Mouse (Mus musculus) C2C12 (cell line): ENCODE measurements around the gene B4galnt4. TPM values are rescaled to one million over a fixed set of nuclear protein-coding genes. Genes with fewer than 3 reads are reported as not detected.

Experiments
- H3K27me3 ChIP-seq: one replicate; pipeline ENCODE4 v1.6.1; 2011; ENCODE audit not compliant: control insufficient read depth, insufficient read depth, insufficient read length
- H3K36me3 ChIP-seq: one replicate; pipeline ENCODE4 v1.6.1; 2011; ENCODE audit not compliant: control insufficient read depth, insufficient read depth
- H3K4me3 ChIP-seq: one replicate; pipeline ENCODE4 v1.5.1; 2011; ENCODE audit warnings: mild to moderate bottlenecking, control low read depth; ENCODE audit not compliant: poor library complexity, insufficient read depth, severe bottlenecking
- H3K79me2 ChIP-seq: one replicate; pipeline ENCODE4 v1.6.1; 2011; ENCODE audit not compliant: control insufficient read depth, insufficient read depth
- H3K79me3 ChIP-seq: one replicate; pipeline ENCODE4 v1.6.1; 2011; ENCODE audit warnings: low read depth, control low read depth
- H3ac ChIP-seq: one replicate; pipeline ENCODE3; 2011; ENCODE audit warnings: low read depth; ENCODE audit not compliant: control insufficient read depth, insufficient read length
- CEBPB ChIP-seq: IDR thresholded peaks from one replicate; pipeline ENCODE4 v1.6.1; 2011; ENCODE audit warnings: low read depth, mild to moderate bottlenecking, control low read depth, moderate library complexity
- CTCF ChIP-seq: IDR thresholded peaks from one replicate; pipeline ENCODE4 v1.5.1; 2011; ENCODE audit not compliant: control insufficient read depth, insufficient read depth, insufficient read length
- FOSL1 ChIP-seq: IDR thresholded peaks from one replicate; pipeline ENCODE4 v1.8.0; 2011; ENCODE audit warnings: mild to moderate bottlenecking, low read length; ENCODE audit not compliant: poor library complexity, insufficient read depth, severe bottlenecking
- MAX ChIP-seq: IDR thresholded peaks from one replicate; pipeline ENCODE4 v1.6.1; 2011; ENCODE audit warnings: mild to moderate bottlenecking, control low read depth
- MYOD1 ChIP-seq: IDR thresholded peaks from one replicate; pipeline ENCODE4 v1.6.1; 2011; ENCODE audit warnings: low read depth; ENCODE audit not compliant: control insufficient read depth, insufficient read length
- MYOG ChIP-seq: IDR thresholded peaks from one replicate; pipeline ENCODE4 v1.6.1; 2011; ENCODE audit not compliant: control insufficient read depth, insufficient read length; ENCODE audit errors: extremely low read depth
- USF1 ChIP-seq: IDR thresholded peaks from one replicate; pipeline ENCODE4 v1.6.1; 2011; ENCODE audit warnings: low read depth, mild to moderate bottlenecking, control low read depth, moderate library complexity
- polyA plus RNA-seq: library from polyadenylated mRNA; unstranded; fragments of >200 nt; fragmentation: generic; extraction: Trizol; gene quantifications from one replicate; pipeline ENCODE4 v1.2.1, GENCODE M21; 2012; ENCODE audit warnings: missing spikeins

B4galnt4 gene
- polyA plus RNA-seq, 1 experiment: 4.0 TPM

DNA sequence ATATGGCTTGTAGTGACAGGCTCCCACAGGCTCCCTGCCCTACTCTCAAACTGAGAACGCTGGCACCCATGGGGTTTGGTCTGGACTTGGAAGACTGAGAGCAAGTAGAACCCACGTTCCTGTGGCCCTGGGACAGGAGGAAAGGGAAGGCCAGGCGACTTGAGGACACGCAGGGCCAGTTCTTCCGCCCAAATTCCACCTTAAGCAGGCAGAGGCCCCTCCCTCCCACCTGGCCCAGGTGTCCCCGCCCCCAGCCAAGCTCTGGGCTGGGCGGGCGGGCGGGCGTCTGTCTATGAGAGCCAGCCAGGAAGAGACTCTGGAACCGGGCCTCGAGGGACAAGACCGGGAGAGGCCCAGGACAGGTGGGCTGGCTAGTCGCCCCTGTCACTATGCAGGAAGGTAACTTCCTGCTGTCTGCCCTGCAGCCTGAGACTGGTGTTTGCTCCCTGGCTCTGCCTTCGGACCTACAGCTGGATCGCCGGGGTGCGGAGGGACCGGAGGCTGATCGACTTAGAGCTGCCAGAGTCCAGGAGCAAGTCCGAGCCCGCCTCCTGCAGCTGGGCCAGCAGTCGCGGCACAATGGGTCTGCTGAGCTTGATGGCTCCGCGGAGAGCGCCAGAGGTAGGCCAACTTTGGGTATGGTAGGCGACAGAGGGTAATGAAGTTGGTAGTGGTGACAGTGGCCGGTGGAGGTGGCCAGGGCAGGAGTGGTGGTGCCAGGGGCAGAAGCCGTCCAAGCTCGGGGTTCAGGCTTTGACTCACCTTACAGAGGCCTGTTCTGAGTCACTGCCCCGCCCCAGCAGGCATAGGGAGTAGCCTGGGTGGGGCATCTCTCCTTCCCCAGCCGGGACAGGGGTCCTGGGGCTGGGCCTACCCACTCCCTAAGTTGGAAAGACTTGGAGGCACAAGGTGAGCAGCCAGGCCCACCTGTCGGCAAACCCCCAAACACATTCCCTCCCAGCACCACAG lies 18.9 kb downstream of the B4galnt4 start:
- no peaks in the 10 kb centered on the region for H3K79me3 ChIP-seq
- no peaks in the 10 kb centered on the region for H3K79me2 ChIP-seq
- H3K27me3 ChIP-seq: no peaks in the 10 kb centered on the region
- no peak for TF ChIP-seq FOSL1
- TF ChIP-seq CEBPB: no peak
- no peak overlapping the region for H3K4me3 ChIP-seq
- no peaks in the 10 kb centered on the region for H3K36me3 ChIP-seq
- H3ac ChIP-seq: no peak overlapping the region

DNA sequence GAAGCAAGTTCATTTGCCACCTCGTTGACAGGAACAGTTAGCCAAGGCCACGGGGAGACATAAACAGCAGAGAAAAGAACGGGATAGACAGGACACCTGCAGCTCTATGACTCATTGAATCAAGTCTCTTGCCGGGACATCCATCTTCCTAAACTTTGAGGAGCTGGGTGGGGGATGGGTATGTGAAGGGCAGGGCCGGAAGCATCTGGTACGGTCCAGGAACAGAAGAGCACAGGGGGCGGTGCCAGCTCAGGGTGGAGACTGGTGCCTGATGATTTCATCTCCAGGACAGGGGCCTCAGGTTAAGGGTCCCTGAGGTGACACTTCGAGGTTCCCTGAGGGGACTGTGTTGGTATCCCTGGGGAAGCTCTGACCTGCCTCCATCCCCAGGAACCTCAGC lies 27.0 kb downstream of the B4galnt4 start:
- Histone ChIP-seq H3K36me3 (no peaks in the 10 kb centered on the region), H3K79me3 (no peaks in the 10 kb centered on the region), H3ac (no peak overlapping the region), H3K4me3 (no peak overlapping the region), H3K27me3 (no peaks in the 10 kb centered on the region), H3K79me2 (no peaks in the 10 kb centered on the region)
- TF ChIP-seq USF1 (no peak), MYOG (no peak), CEBPB (no peak), CTCF (no peak), MYOD1 (no peak), FOSL1 (no peak), MAX (no peak)

DNA sequence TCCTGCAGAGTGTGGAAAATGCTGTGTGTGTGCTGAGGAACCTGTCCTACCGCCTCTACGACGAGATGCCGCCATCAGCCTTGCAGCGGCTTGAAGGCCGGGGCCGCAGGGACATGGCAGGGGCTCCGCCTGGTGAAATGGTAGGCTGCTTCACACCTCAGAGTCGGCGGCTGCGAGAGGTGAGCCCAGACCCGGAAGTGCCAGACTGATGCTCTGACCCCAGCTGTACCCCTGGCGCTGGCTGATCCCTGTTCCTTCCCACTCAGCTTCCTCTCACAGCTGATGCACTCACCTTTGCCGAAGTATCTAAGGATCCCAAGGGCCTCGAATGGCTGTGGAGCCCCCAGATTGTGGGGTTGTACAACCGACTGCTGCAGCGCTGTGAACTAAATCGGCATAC lies 27.6 kb downstream of the B4galnt4 start:
- Histone ChIP-seq H3ac (no peak overlapping the region), H3K4me3 (no peak overlapping the region), H3K79me3 (no peaks in the 10 kb centered on the region), H3K27me3 (no peaks in the 10 kb centered on the region), H3K79me2 (no peaks in the 10 kb centered on the region), H3K36me3 (no peaks in the 10 kb centered on the region)
- TF ChIP-seq MAX (no peak), USF1 (no peak), MYOD1 (no peak), CTCF (no peak), FOSL1 (no peak), CEBPB (no peak), MYOG (no peak)

DNA sequence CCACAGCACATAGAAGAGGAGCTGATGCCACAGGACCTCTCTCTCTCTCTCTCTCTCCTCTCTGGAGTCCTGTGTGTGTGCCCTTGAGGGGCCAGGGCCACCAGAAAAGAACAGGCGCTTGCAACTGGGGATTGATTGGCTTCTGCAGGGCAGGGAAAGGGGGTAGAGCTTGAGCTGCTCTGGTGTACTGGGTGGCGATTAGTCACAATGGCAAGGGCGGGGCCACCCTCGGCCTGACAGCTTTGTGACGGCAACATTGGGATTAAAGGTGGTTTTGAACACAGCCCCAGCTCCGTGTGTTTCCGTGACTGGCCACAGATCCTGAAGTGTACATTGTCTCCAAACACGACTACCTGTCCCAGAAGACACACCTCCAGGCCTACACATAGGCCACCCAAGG lies 29.3 kb downstream of the B4galnt4 start:
- Histone ChIP-seq H3ac (no peak overlapping the region), H3K36me3 (no peaks in the 10 kb centered on the region), H3K4me3 (no peak overlapping the region), H3K27me3 (no peaks in the 10 kb centered on the region), H3K79me3 (no peaks in the 10 kb centered on the region), H3K79me2 (no peaks in the 10 kb centered on the region)
- TF ChIP-seq CTCF: no peak
- no peak for TF ChIP-seq MYOD1
- TF ChIP-seq CEBPB: no peak
- no peak for TF ChIP-seq USF1
- no peak for TF ChIP-seq MAX
- TF ChIP-seq FOSL1: no peak

DNA sequence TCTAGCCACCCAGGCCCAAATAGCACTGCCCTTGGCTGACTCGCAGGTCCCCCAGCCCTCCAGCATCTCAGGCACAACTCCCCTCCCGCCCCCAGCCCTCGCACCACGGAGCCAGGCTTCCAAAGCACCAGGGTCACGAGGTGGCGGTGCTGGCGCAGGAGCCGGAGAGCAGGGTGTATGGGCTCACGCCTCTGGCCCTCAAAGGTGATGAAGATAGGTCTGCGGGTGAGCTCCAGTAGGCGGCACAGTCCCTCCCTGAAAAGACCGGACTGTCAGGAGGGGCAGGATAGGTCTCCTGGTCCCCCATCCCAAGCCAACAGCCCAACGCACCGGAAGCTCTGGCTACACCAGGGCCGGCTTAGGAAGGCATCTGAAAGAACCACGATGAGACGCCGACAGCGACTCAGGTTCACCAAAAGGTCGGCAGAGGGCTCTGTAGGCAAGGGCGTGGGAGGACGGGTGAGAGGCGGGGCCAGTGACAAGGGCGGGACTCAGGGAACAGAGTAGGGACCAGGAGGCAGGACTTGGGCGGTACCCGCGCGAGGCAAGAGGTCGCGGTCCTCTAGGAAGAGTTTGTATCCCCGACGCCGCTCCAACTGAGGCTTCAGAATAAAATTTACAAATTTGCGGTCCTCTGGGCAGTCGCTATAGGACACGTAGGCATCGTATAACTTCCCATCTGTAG lies 31.3 kb downstream of the B4galnt4 start:
- Histone ChIP-seq H3K27me3 (no peaks in the 10 kb centered on the region), H3K79me3 (no peaks in the 10 kb centered on the region), H3ac (no peak overlapping the region), H3K4me3 (no peak overlapping the region), H3K79me2 (no peaks in the 10 kb centered on the region), H3K36me3 (no peaks in the 10 kb centered on the region)
- TF ChIP-seq MAX (no peak), CTCF (peak; percentile 57)

DNA sequence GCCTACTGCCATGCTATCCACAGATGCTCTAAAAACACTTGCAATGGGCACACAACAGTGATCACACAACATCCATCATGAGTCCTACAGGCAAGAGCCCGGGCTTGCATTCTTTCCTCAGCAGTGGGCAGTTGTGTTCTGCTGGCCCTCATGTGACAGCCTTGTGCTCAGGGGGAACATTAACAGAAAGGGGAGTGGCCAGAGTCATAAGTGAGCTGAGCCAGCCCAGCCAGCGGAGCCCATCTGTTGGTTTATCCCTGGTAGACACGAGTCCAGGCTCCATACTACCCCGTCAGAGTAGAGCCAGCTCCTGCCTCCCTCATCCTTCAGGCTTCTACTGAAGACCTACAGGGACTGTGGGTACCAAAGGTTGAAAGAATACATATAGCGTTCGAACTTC lies 33.0 kb downstream of the B4galnt4 start:
- no peak overlapping the region for H3ac ChIP-seq
- H3K36me3 ChIP-seq: no peaks in the 10 kb centered on the region
- no peaks in the 10 kb centered on the region for H3K79me2 ChIP-seq
- H3K79me3 ChIP-seq: no peaks in the 10 kb centered on the region
- H3K4me3 ChIP-seq: no peak overlapping the region
- H3K27me3 ChIP-seq: no peaks in the 10 kb centered on the region
- no peak for TF ChIP-seq CEBPB
- no peak for TF ChIP-seq MAX
- TF ChIP-seq MYOG: no peak
- no peak for TF ChIP-seq FOSL1
- TF ChIP-seq MYOD1: no peak
- no peak for TF ChIP-seq CTCF
- TF ChIP-seq USF1: no peak
